Mouse (Mus musculus) midbrain, embryonic 12.5 days (tissue): ENCODE measurements at regions not wholly inside any gene's neighbourhood (a gene's known extent, or its start where the extent isn't known, plus 50 kb on each side); places are given as distances from the start of the nearest gene placed in this dataset.

ENCODE experiments used
- ATAC-seq: fragments of 200-750 bp; cut with Nextera tagmentation; 2 replicates; pipeline ENCODE4 v1.8.0; 2017; ENCODE audit warnings: low read depth, moderate TSS enrichment, moderate library complexity; ENCODE audit not compliant: low FRiP score
- H3K27ac ChIP-seq: fragments of 300-500 bp; sonication (generic); replicated peaks from 2 replicates; pipeline ENCODE4 v1.5.1; 2016; ENCODE audit warnings: mild to moderate bottlenecking
- H3K27me3 ChIP-seq: fragments of 300-500 bp; sonication (generic); 2 replicates; pipeline ENCODE4 v1.6.1; 2016; ENCODE audit warnings: mild to moderate bottlenecking
- H3K36me3 ChIP-seq: fragments of 300-500 bp; sonication (generic); 2 replicates; pipeline ENCODE4 v1.6.1; 2016
- H3K4me1 ChIP-seq: fragments of 300-500 bp; sonication (generic); 2 replicates; pipeline ENCODE4 v1.6.1; 2016
- H3K4me2 ChIP-seq: fragments of 300-500 bp; sonication (generic); replicated peaks from 2 replicates; pipeline ENCODE4 v1.6.1; 2016; ENCODE audit warnings: mild to moderate bottlenecking, moderate library complexity
- H3K4me3 ChIP-seq: fragments of 300-500 bp; sonication (generic); 2 replicates; pipeline ENCODE4 v1.5.1; 2016; ENCODE audit warnings: mild to moderate bottlenecking
- H3K9ac ChIP-seq: fragments of 300-500 bp; sonication (generic); replicated peaks from 2 replicates; pipeline ENCODE4 v1.6.1; 2016; ENCODE audit warnings: mild to moderate bottlenecking, moderate library complexity
- H3K9me3 ChIP-seq: fragments of 300-500 bp; sonication (generic); 2 replicates; pipeline ENCODE4 v1.6.1; 2016; ENCODE audit warnings: mild to moderate bottlenecking
- WGBS: fragments of 180-500 bp; shearing (Covaris S2); methylation state at CpG from one replicate; pipeline ENCODE4 v1.1.7; 2016; 5-methylcytosine and 5-hydroxymethylcytosine counted together

GRCm38 (mm10) chr10:56598191-56598590 lies 221.1 kb downstream of the Gja1 start:
- no peaks in the 10 kb centered on the region for H3K4me1 ChIP-seq
- H3K9ac ChIP-seq = no peak overlapping the region
- H3K36me3 ChIP-seq = no peaks in the 10 kb centered on the region
- no peaks in the 10 kb centered on the region for H3K9me3 ChIP-seq
- WGBS = 93% methylated on average over 3 of the region's 3 CpGs
- no peak overlapping the region for H3K4me3 ChIP-seq
- no peaks in the 10 kb centered on the region for H3K27me3 ChIP-seq
- no peak overlapping the region for H3K27ac ChIP-seq
- no peak for ATAC-seq
- no peak overlapping the region for H3K4me2 ChIP-seq

- ATAC-seq = no peak
- H3K27me3 ChIP-seq = no peaks in the 10 kb centered on the region
- no peak overlapping the region for H3K4me2 ChIP-seq
- no peaks in the 10 kb centered on the region for H3K36me3 ChIP-seq
- no peaks in the 10 kb centered on the region for H3K4me1 ChIP-seq
- no peak overlapping the region for H3K4me3 ChIP-seq
- no peak overlapping the region for H3K9ac ChIP-seq
- WGBS = 84% methylated on average over 4 of the region's 4 CpGs
- no peak overlapping the region for H3K27ac ChIP-seq
- H3K9me3 ChIP-seq = no peaks in the 10 kb centered on the region
Observed at GRCm38 (mm10) chr10:56599923-56600322, 222.8 kb downstream of the Gja1 start.

- H3K9me3 ChIP-seq = no peaks in the 10 kb centered on the region
- WGBS = 85% methylated on average over 8 of the region's 8 CpGs
- no peaks in the 10 kb centered on the region for H3K4me1 ChIP-seq
- H3K4me3 ChIP-seq = no peak overlapping the region
- ATAC-seq = no peak
- no peaks in the 10 kb centered on the region for H3K27me3 ChIP-seq
- H3K9ac ChIP-seq = no peak overlapping the region
- no peak overlapping the region for H3K27ac ChIP-seq
- H3K4me2 ChIP-seq = no peak overlapping the region
- no peaks in the 10 kb centered on the region for H3K36me3 ChIP-seq
Observed at GRCm38 (mm10) chr10:56611564-56612288, 234.6 kb downstream of the Gja1 start.

GRCm38 (mm10) chr10:56642656-56643055 lies 265.5 kb downstream of the Gja1 start:
- no peak overlapping the region for H3K4me2 ChIP-seq
- no peak overlapping the region for H3K27ac ChIP-seq
- no peak overlapping the region for H3K9ac ChIP-seq
- H3K9me3 ChIP-seq = no peaks in the 10 kb centered on the region
- ATAC-seq = no peak
- H3K4me3 ChIP-seq = no peak overlapping the region
- no peaks in the 10 kb centered on the region for H3K36me3 ChIP-seq
- no peaks in the 10 kb centered on the region for H3K27me3 ChIP-seq
- WGBS = 87% methylated on average over 2 of the region's 2 CpGs
- H3K4me1 ChIP-seq = no peaks in the 10 kb centered on the region

GRCm38 (mm10) chr10:56643376-56644135 lies 266.4 kb downstream of the Gja1 start:
- 76% methylated on average over 12 of the region's 12 CpGs for WGBS

DNA sequence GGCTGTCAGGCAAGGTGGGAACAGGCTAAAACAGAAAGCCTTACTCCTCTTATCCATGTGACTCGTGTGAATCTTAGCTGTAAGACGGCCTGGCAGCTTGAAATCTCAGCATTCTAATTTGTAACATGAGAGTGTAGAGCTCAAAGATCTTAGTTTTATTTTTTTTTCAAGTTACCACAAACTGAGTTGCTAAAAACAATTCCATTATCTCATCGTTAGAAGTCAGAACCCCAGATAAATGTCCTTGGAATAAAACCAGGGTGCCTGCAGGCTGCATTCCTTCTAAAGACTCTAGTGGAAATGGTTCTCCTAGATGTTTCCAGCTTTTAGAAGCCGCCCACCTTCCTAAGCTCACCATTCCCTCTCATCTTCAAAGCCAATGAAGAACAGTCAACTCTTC lies 283.4 kb downstream of the Gja1 start:
- no peak overlapping the region for H3K4me3 ChIP-seq
- 83% methylated on average over 4 of the region's 4 CpGs for WGBS
- no peaks in the 10 kb centered on the region for H3K9me3 ChIP-seq
- H3K4me2 ChIP-seq = no peak overlapping the region
- ATAC-seq = no peak
- H3K27ac ChIP-seq = no peak overlapping the region
- no peaks in the 10 kb centered on the region for H3K4me1 ChIP-seq
- H3K36me3 ChIP-seq = no peaks in the 10 kb centered on the region
- no peak overlapping the region for H3K9ac ChIP-seq
- no peaks in the 10 kb centered on the region for H3K27me3 ChIP-seq

More at GRCm38 (mm10) chr10:56643376-56644135, 266.4 kb downstream of the Gja1 start:
- no peak for ATAC-seq
- no peak overlapping the region for H3K4me3 ChIP-seq
- H3K27me3 ChIP-seq = no peaks in the 10 kb centered on the region
- no peak overlapping the region for H3K27ac ChIP-seq
- H3K4me2 ChIP-seq = no peak overlapping the region
- H3K9ac ChIP-seq = no peak overlapping the region
- H3K4me1 ChIP-seq = no peaks in the 10 kb centered on the region
- no peaks in the 10 kb centered on the region for H3K36me3 ChIP-seq
- no peaks in the 10 kb centered on the region for H3K9me3 ChIP-seq

DNA sequence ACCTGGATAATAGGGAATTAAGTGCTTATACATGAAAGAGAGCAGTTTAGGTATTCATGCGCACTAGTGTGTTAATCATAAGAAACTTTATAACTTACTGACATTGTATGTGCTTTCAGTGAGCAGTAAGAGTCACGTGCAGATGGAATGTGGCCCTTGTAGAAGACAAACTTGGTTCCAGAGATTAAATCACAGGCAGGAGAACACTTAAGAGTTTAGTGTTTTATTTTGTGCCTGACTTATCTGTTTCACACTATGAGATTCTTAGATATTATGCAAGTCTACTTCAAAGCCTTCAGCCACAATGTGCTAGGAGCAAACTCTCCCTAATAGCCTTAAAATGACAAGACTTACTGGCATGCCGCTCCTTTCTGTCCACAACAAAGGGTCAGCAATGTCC lies 296.8 kb downstream of the Gja1 start:
- H3K9ac ChIP-seq = no peak overlapping the region
- no peaks in the 10 kb centered on the region for H3K36me3 ChIP-seq
- H3K27me3 ChIP-seq = no peaks in the 10 kb centered on the region
- 67% methylated on average over 3 of the region's 3 CpGs for WGBS
- H3K4me1 ChIP-seq = no peaks in the 10 kb centered on the region
- no peak for ATAC-seq
- H3K9me3 ChIP-seq = no peaks in the 10 kb centered on the region
- H3K4me3 ChIP-seq = no peak overlapping the region
- no peak overlapping the region for H3K27ac ChIP-seq
- H3K4me2 ChIP-seq = no peak overlapping the region

DNA sequence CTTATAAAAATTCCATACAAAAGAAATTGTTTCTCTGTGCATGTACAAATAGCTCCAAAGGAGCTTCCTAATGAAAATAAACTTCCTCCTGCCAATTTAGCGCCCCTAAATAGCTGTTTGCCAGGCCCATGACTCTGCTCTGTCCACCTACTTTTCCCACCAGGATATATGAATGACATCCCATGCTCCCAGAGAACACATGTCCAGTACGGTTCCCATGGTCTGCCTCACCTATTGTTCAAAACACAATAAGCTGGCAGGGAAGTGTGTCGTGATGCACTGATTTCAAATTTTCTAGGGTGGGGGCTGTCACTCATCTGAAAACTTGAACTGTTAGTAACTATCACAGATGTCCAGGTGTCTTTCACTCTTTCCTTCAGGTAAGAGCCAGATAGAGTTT lies 305.8 kb downstream of the Gja1 start:
- H3K4me2 ChIP-seq = no peak overlapping the region
- H3K9ac ChIP-seq = no peak overlapping the region
- H3K27ac ChIP-seq = no peak overlapping the region
- no peaks in the 10 kb centered on the region for H3K36me3 ChIP-seq
- no peak for ATAC-seq
- no peaks in the 10 kb centered on the region for H3K27me3 ChIP-seq
- no peaks in the 10 kb centered on the region for H3K9me3 ChIP-seq
- no peak overlapping the region for H3K4me3 ChIP-seq
- 67% methylated on average over 3 of the region's 3 CpGs for WGBS
- H3K4me1 ChIP-seq = no peaks in the 10 kb centered on the region

DNA sequence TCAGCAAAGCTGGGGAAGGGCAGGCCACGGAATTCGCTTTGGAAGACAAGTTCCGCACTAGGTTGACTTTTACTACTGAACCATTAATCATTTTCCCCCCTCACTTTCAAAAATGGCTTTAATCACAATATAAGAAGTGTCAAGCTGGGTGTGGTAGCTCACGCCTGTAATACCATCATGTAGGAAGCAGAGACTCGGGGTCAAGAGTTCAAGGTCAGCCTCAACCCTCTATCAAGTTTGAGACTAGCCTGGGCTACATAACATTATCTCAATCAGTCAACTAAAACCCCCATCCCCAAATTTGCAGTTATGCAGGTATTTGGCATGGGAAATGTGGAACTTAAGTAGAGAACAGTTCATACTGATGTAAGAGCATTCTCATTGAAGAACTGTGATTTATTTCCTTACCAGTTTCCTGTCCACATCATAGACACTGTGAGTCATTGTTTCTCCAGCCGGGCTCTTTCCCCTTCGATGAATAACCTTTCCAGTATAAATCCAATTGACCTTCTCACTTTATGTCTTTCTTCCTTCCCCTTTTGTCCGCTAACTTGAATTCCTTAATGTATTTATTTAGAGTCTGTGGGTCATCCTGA lies 308.6 kb downstream of the Gja1 start:
- ATAC-seq = no peak
- no peak overlapping the region for H3K27ac ChIP-seq
- H3K27me3 ChIP-seq = no peaks in the 10 kb centered on the region
- H3K4me2 ChIP-seq = no peak overlapping the region
- no peak overlapping the region for H3K4me3 ChIP-seq
- H3K36me3 ChIP-seq = no peaks in the 10 kb centered on the region
- WGBS = 88% methylated on average over 8 of the region's 8 CpGs
- H3K9ac ChIP-seq = no peak overlapping the region
- H3K9me3 ChIP-seq = no peaks in the 10 kb centered on the region
- no peaks in the 10 kb centered on the region for H3K4me1 ChIP-seq

GRCm38 (mm10) chr10:56691467-56691866 lies 314.3 kb downstream of the Gja1 start:
- ATAC-seq = no peak
- H3K9me3 ChIP-seq = no peaks in the 10 kb centered on the region
- WGBS = 84% methylated on average over 2 of the region's 2 CpGs

GRCm38 (mm10) chr10:56695100-56695499 lies 318.0 kb downstream of the Gja1 start:
- ATAC-seq = no peak
- Histone ChIP-seq H3K4me3 (no peak overlapping the region), H3K4me2 (no peak overlapping the region), H3K27ac (no peak overlapping the region), H3K9ac (no peak overlapping the region), H3K36me3 (no peaks in the 10 kb centered on the region), H3K4me1 (no peaks in the 10 kb centered on the region), H3K27me3 (no peaks in the 10 kb centered on the region), H3K9me3 (no peaks in the 10 kb centered on the region)
- WGBS = 15% methylated on average over 3 of the region's 3 CpGs

More at GRCm38 (mm10) chr10:56691467-56691866, 314.3 kb downstream of the Gja1 start:
- no peaks in the 10 kb centered on the region for H3K36me3 ChIP-seq
- H3K4me2 ChIP-seq = no peak overlapping the region
- H3K4me3 ChIP-seq = no peak overlapping the region
- H3K4me1 ChIP-seq = no peaks in the 10 kb centered on the region
- no peak overlapping the region for H3K9ac ChIP-seq
- no peaks in the 10 kb centered on the region for H3K27me3 ChIP-seq
- H3K27ac ChIP-seq = no peak overlapping the region

DNA sequence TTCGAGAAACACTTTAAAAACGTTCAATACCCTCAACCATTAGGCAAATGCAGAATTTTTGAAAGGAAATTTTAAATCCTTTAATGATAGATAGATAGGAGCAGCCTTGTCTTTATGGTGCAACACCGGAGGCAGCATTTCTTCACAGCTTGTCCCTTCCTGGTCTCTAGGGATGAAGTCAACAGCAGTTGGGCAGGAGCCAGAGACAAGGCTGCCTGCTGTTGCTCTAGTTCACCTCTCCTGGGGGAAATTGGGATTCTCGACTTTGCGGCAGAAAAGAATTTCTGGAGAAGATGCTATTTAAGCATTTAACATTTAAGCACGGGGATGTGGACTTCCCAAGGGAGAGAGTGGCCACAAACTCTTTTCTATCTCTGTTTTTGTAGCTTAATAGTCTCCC lies 323.0 kb downstream of the Gja1 start:
- H3K27me3 ChIP-seq = no peaks in the 10 kb centered on the region
- no peaks in the 10 kb centered on the region for H3K9me3 ChIP-seq
- no peak for ATAC-seq
- H3K36me3 ChIP-seq = no peaks in the 10 kb centered on the region
- no peak overlapping the region for H3K9ac ChIP-seq
- WGBS = 72% methylated on average over 6 of the region's 6 CpGs
- H3K4me2 ChIP-seq = no peak overlapping the region
- no peak overlapping the region for H3K4me3 ChIP-seq
- no peaks in the 10 kb centered on the region for H3K4me1 ChIP-seq
- no peak overlapping the region for H3K27ac ChIP-seq
